In genomic region chr1:143733914-143734410, GRCm38 (mm10) we compare ENCODE assay signal across 15 mouse cellular contexts.
"Had no signal": no experiment of that assay in that cellular context is flagged by ENCODE, and none has a peak within 500 bp of the region (broad histone marks: within the 10 kb centered on the region; RNA-seq: fewer than 3 reads in every experiment).

No protein-coding gene starts in this region.

- H3K4me3 ChIP-seq: lung, embryonic 15.5 days; megakaryocyte, embryonic 14.5 days; midbrain, embryonic 13.5 days; midbrain, embryonic 15.5 days; neural tube, embryonic 12.5 days; stomach, embryonic 15.5 days had no signal

- H3K4me1 ChIP-seq: lung, embryonic 15.5 days; midbrain, embryonic 13.5 days; midbrain, embryonic 15.5 days; neural tube, embryonic 12.5 days; stomach, embryonic 15.5 days had no signal

- DNase-seq: lung, adult 2 months; lung, postnatal 14 days; lung, postnatal 36 days; right cerebral cortex, postnatal 14 days; thymus, adult 2 months; thymus, postnatal 36 days had no signal

- H3K9me3 ChIP-seq: lung, embryonic 15.5 days; midbrain, embryonic 13.5 days; midbrain, embryonic 15.5 days; neural tube, embryonic 12.5 days; stomach, embryonic 15.5 days had no signal

- H3K36me3 ChIP-seq: lung, embryonic 15.5 days; midbrain, embryonic 13.5 days; midbrain, embryonic 15.5 days; neural tube, embryonic 12.5 days; stomach, embryonic 15.5 days had no signal

- ATAC-seq: lung, postnatal 0 days; midbrain, embryonic 13.5 days; midbrain, embryonic 15.5 days had no signal

- H3K27ac ChIP-seq: lung, embryonic 15.5 days; macrophage; midbrain, embryonic 13.5 days; midbrain, embryonic 15.5 days; neural tube, embryonic 12.5 days; stomach, embryonic 15.5 days; stomach, postnatal 0 days had no signal

- H3K9ac ChIP-seq: lung, embryonic 15.5 days; midbrain, embryonic 13.5 days; midbrain, embryonic 15.5 days; neural tube, embryonic 12.5 days; stomach, embryonic 15.5 days had no signal
